Mouse (Mus musculus) liver, embryonic 18 days (tissue): Measurements from ENCODE around the gene Cisd2. TPM values are rescaled to one million over a fixed set of nuclear protein-coding genes. Genes with fewer than 3 reads are reported as not detected.

Source experiments
- polyA plus RNA-seq: library from polyadenylated mRNA; depleted of rRNA; stranded (reverse); fragments of >200 nt; gene quantifications from 2 replicates; pipeline ENCODE4 v1.2.3, GENCODE M21; 2012; rRNA removed

Gene Cisd2
- polyA plus RNA-seq = 13.4 and 14.5 TPM in 2 replicates

DNA sequence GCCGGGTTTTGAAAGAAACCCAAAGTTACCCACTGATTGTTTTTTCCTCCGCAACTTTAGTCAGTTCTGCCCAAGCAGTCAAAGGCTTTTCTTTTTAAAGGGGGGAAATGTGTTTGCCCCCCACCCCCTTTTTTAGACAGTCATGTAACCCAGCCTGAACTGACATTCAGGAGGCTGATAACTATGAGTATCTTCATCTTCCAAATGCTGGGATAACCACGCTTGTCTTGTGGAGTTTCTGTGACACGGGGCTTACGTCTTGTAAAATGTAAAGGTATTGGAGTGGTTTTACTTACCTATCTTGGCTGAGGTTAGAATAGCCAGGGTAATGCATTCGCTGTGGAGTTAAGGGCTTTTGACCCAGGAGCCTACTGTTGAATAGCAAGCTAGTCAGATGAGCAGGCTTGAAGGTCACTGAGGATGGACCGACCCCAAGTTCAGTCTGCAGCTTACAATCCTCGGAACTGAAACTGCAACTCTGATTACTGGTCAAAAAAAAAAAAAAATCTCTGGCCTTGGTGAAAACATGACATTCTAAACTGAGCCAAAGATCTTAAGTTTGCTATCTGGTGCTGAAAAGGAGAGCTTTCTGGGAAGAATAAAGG is at the start of gene Cisd2:
Gene Cisd2 (minus strand): TSS at position 318 of the 605 bp plus-strand sequence.

DNA sequence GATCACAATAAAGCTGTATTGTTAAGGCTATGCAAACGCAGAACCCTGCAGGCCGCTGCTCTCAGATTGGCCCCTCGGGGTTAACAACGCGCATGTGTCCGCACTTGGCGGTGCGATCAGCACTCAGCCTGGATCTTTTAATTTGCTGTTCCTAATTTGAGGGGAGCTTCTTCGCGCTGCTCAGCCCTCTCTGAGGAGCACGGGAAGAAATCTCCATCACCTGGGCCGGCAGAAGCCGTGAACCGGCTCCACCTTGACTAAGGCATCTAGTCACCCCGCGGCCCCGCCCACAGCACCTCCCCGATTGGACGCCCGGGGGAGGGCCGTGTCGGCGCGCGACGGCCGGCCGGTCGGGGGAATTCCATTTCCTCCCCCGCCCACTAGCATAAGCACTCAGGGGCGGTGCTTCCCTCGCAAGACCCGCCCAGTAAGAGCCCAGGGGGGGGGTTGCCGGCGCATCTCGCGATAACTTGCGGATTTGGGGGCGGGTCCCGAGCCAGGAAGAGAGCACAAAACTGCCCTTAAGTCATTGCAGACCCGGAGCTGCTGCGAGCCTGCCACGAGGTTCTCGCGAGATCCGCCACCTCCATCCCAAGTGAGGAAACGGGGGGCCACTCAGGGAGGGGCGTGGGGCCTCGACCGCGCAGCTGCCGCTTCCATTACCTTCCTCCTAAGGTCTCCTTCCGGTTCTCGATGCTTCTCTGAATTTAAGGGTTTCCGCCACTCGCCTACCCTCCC is 14.2 kb upstream of the Cisd2 start, which contains the start of gene Ube2d3:
Gene Ube2d3 (plus strand): TSS at position 392 of the 738 bp plus-strand sequence.

Other genes starting within 250 kb of the Cisd2 start
- gene Cenpe, start 211.4 kb downstream of the Cisd2 start, polyA plus RNA-seq = 7.3 and 9.7 TPM in 2 replicates
- 0.50 and 0.72 TPM in 2 replicates for gene Bdh2, start 142.7 kb downstream of the Cisd2 start, polyA plus RNA-seq
- 0.14 and 0.24 TPM in 2 replicates for gene Slc9b2, start 116.2 kb downstream of the Cisd2 start, polyA plus RNA-seq
- 0.03 and 0.05 TPM in 2 replicates for gene Slc9b1, start 75.9 kb downstream of the Cisd2 start, polyA plus RNA-seq
- 146 and 157 TPM in 2 replicates for gene Ube2d3, start 14.2 kb upstream of the Cisd2 start, polyA plus RNA-seq
- 3.5 and 3.8 TPM in 2 replicates for gene Manba, start 61.7 kb upstream of the Cisd2 start, polyA plus RNA-seq